Mouse (Mus musculus): ENCODE measurements at regions not wholly inside any gene's neighbourhood (a gene's known extent, or its start where the extent isn't known, plus 50 kb on each side); places are given as distances from the start of the nearest gene placed in this dataset.

DNA sequence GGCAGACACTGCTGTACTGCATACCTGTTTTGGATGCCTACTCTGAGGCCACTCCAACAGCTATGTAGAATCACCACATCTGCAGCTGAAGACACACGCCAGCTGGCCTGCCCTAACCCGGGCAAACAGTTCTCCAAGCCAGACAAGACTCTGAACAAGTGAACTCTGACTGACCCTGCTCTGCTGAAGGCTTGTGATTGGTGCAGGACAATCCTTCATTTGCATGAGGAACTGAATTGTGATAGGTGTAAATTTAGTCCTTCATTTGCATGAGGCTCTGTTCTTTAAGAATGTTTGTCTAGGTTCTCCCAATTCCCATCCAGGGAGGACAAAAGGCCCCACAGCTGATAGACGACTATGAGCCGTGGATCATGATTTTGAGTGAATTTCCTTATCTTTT is 104.9 kb upstream of the Slc22a12 start:
- no peak for TF ChIP-seq CTCF (IDR thresholded peaks at IDR 0.05; ENCODE audit: low read depth)
- no peak overlapping the region for H3K4me2 ChIP-seq (ENCODE audit: low read length)
- no peak overlapping the region for H3K27ac ChIP-seq
- no peaks in the 10 kb centered on the region for H3K4me1 ChIP-seq (replicated peaks; ENCODE audit: insufficient read depth, low read length)
- H3K27me3 ChIP-seq (ENCODE audit: insufficient read depth, low read length), result no peaks in the 10 kb centered on the region
- 91% methylated on average over 4 of the region's 4 CpGs for WGBS
- no peak overlapping the region for H3K4me3 ChIP-seq (replicated peaks; ENCODE audit: low read depth, low read length)
- no peaks in the 10 kb centered on the region for H3K9me3 ChIP-seq (replicated peaks; ENCODE audit: low read length)
- no peaks in the 10 kb centered on the region for H3K36me3 ChIP-seq (ENCODE audit: insufficient read depth, low read length)
- DNase-seq (ENCODE audit: low spot score) (no peak), ATAC-seq (replicated peaks; ENCODE audit: low FRiP score, low read depth) (no peak)
- no peak overlapping the region for H3K9ac ChIP-seq (ENCODE audit: low read depth, low read length)

DNA sequence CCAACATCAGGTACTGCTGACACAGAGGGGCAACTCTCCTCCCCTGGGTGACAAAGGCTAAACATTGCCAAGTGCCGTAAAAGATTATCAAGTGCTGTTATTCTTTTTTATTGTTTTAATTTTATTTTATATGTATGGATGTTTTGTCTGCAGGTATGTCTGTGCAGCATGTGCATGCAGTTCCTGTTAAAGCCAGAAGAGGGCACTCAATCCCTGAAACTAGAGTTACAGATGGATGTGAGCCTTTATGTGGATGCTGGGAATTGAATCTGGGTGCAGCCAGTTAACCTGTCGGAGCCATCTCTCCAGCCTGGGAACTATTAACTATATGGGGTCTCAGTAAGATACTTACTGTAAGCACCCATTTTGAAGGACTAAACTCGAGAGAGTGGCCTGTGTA is 104.4 kb upstream of the Slc22a12 start:
- no peaks in the 10 kb centered on the region for H3K9me3 ChIP-seq (replicated peaks; ENCODE audit: low read length)
- H3K36me3 ChIP-seq (ENCODE audit: insufficient read depth, low read length), result no peaks in the 10 kb centered on the region
- H3K4me3 ChIP-seq (replicated peaks; ENCODE audit: low read depth, low read length), result no peak overlapping the region
- ATAC-seq (replicated peaks; ENCODE audit: low FRiP score, low read depth) (no peak), DNase-seq (ENCODE audit: low spot score) (no peak)
- no peak overlapping the region for H3K9ac ChIP-seq (ENCODE audit: low read depth, low read length)
- H3K4me1 ChIP-seq (replicated peaks; ENCODE audit: insufficient read depth, low read length), result no peaks in the 10 kb centered on the region
- TF ChIP-seq CTCF (IDR thresholded peaks at IDR 0.05; ENCODE audit: low read depth), result peak; percentile 36; the same call in 1 of the 2 replicates
- H3K27ac ChIP-seq, result no peak overlapping the region
- no peaks in the 10 kb centered on the region for H3K27me3 ChIP-seq (ENCODE audit: insufficient read depth, low read length)
- H3K4me2 ChIP-seq (ENCODE audit: low read length), result no peak overlapping the region
- WGBS, result 93% methylated on average over 3 of the region's 3 CpGs

DNA sequence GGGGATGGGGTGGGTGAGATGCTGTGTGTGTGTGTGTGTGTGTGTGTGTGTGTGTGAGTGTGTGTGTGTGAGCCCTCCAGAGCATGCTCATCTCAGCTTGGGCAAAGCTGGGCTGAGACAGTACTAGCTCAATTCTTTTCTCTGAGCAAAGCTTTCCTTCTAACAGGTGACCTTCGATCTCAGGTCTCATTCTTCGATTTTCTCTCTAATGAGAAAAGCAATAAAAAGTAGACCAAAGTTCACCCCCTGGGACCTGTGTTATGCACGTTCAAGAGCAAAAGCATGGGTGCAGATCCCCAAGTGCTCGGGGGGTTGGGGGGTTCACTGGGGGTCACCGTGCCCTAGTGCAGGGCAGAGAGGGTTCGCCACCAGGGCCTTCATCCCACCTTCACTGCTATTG is 103.1 kb upstream of the Slc22a12 start:
- H3K36me3 ChIP-seq (ENCODE audit: insufficient read depth, low read length), result no peaks in the 10 kb centered on the region
- H3K4me3 ChIP-seq (replicated peaks; ENCODE audit: low read depth, low read length), result no peak overlapping the region
- no peak overlapping the region for H3K27ac ChIP-seq
- no peaks in the 10 kb centered on the region for H3K4me1 ChIP-seq (replicated peaks; ENCODE audit: insufficient read depth, low read length)
- H3K4me2 ChIP-seq (ENCODE audit: low read length), result no peak overlapping the region
- no peak overlapping the region for H3K9ac ChIP-seq (ENCODE audit: low read depth, low read length)
- H3K27me3 ChIP-seq (ENCODE audit: insufficient read depth, low read length), result no peaks in the 10 kb centered on the region
- H3K9me3 ChIP-seq (replicated peaks; ENCODE audit: low read length), result no peaks in the 10 kb centered on the region
- WGBS, result 74% methylated on average over 6 of the region's 6 CpGs
- ATAC-seq (replicated peaks; ENCODE audit: low FRiP score, low read depth) (no peak), DNase-seq (ENCODE audit: low spot score) (no peak)
- TF ChIP-seq CTCF (IDR thresholded peaks at IDR 0.05; ENCODE audit: low read depth), result no peak

DNA sequence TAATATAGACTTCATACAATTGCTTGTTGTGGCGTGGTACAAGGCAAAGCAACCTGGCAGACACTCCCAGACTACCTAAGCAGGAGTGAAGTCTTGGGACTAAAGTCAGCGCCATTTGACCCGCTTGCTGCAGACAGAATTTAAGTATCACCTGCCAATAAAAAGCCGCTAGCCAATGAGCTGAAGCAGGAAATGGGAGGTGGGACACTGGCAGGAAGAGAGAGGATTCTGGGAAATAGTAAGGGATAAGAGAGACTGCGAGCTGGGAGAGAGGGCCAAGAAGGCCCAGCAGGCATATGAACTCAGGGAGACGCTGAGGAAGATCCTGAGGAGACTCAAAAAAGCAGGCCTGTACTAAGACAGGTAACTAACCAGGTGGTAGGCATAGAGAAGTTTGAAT is 102.0 kb upstream of the Slc22a12 start:
- Histone ChIP-seq H3K9me3 (replicated peaks; ENCODE audit: low read length) (no peaks in the 10 kb centered on the region), H3K4me1 (replicated peaks; ENCODE audit: insufficient read depth, low read length) (no peaks in the 10 kb centered on the region), H3K9ac (ENCODE audit: low read depth, low read length) (no peak overlapping the region), H3K27me3 (ENCODE audit: insufficient read depth, low read length) (no peaks in the 10 kb centered on the region), H3K4me2 (ENCODE audit: low read length) (no peak overlapping the region), H3K4me3 (replicated peaks; ENCODE audit: low read depth, low read length) (no peak overlapping the region), H3K36me3 (ENCODE audit: insufficient read depth, low read length) (no peaks in the 10 kb centered on the region), H3K27ac (no peak overlapping the region)
- TF ChIP-seq CTCF (IDR thresholded peaks at IDR 0.05; ENCODE audit: low read depth), result no peak
- ATAC-seq (replicated peaks; ENCODE audit: low FRiP score, low read depth), result no peak
- no peak for DNase-seq (ENCODE audit: low spot score)
- 84% methylated on average over 6 of the region's 6 CpGs for WGBS

DNA sequence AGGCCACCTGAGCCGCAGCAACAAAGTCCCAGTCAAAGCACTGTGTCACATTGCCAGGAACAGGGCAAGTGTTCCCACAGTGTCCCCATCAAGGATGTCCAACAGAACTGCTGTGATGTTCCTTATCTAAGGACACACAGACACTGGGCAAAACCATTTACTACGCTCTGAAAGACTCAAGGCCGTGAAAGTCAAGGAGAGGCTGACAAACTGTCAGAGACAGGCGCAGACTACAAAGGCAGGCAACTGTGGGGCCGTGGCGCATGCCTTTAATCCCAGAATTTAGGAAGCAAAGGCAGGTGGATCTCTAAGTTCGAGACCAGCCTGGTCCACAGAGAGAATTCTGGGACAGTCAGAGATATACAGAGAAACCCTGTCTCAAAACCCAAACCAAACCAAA is 96.8 kb upstream of the Slc22a12 start:
- H3K4me1 ChIP-seq (replicated peaks; ENCODE audit: insufficient read depth, low read length), result no peaks in the 10 kb centered on the region
- no peak overlapping the region for H3K4me2 ChIP-seq (ENCODE audit: low read length)
- no peak overlapping the region for H3K27ac ChIP-seq
- TF ChIP-seq CTCF (IDR thresholded peaks at IDR 0.05; ENCODE audit: low read depth), result no peak
- H3K27me3 ChIP-seq (ENCODE audit: insufficient read depth, low read length), result no peaks in the 10 kb centered on the region
- 74% methylated on average over 7 of the region's 7 CpGs for WGBS
- ATAC-seq (replicated peaks; ENCODE audit: low FRiP score, low read depth) (no peak), DNase-seq (ENCODE audit: low spot score) (no peak)
- H3K36me3 ChIP-seq (ENCODE audit: insufficient read depth, low read length), result no peaks in the 10 kb centered on the region
- H3K4me3 ChIP-seq (replicated peaks; ENCODE audit: low read depth, low read length), result no peak overlapping the region
- no peak overlapping the region for H3K9ac ChIP-seq (ENCODE audit: low read depth, low read length)
- no peaks in the 10 kb centered on the region for H3K9me3 ChIP-seq (replicated peaks; ENCODE audit: low read length)

DNA sequence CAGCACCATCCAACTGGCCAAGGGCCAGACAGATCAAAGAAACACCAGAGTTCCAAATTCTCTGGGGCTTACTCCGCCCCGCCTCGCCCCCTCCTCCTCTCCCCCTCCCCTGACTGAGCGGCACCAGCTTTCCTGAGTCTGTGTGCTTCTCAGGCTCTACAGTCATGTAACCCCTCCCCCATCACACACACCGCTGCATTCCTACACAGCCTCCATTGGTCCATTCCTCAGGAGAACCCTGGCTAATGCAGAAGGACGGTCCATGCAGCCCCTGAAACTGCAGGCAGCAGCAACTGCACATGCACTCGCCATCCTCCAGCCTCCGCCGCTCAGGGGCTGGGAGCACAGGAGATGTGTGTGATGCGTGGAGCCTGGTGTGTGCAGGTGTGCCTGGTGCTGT is 90.6 kb upstream of the Slc22a12 start:
- H3K4me1 ChIP-seq (replicated peaks; ENCODE audit: insufficient read depth, low read length), result no peaks in the 10 kb centered on the region
- DNase-seq (ENCODE audit: low spot score), result no peak
- TF ChIP-seq CTCF (IDR thresholded peaks at IDR 0.05; ENCODE audit: low read depth), result no peak
- H3K27me3 ChIP-seq (ENCODE audit: insufficient read depth, low read length), result no peaks in the 10 kb centered on the region
- H3K9ac ChIP-seq (ENCODE audit: low read depth, low read length), result no peak overlapping the region
- H3K36me3 ChIP-seq (ENCODE audit: insufficient read depth, low read length), result no peaks in the 10 kb centered on the region
- H3K27ac ChIP-seq, result no peak overlapping the region
- no peak overlapping the region for H3K4me3 ChIP-seq (replicated peaks; ENCODE audit: low read depth, low read length)
- H3K9me3 ChIP-seq (replicated peaks; ENCODE audit: low read length), result no peaks in the 10 kb centered on the region
- no peak for ATAC-seq (replicated peaks; ENCODE audit: low FRiP score, low read depth)
- WGBS, result 27% methylated on average over 10 of the region's 10 CpGs
- no peak overlapping the region for H3K4me2 ChIP-seq (ENCODE audit: low read length)

DNA sequence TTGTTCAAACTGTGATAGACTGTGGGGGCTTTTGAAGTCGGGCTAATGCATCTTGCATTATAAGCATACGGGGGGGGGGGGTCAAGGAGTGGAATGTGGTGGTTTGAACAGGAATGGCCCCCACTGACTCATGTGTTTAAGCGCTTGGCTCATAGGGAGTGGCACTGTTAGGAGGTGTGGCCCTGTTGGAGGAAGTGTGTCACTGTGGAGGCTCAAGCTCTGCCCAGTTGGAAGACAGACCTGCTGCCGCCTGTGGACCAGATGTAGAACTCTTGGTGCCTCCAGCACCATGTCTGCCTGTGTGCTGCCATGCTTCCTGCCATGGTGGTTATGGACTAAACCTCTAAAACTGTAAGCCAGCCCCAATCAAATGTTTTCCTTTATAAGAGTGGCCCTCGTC is 89.0 kb upstream of the Slc22a12 start:
- Histone ChIP-seq H3K36me3 (ENCODE audit: insufficient read depth, low read length) (no peaks in the 10 kb centered on the region), H3K27me3 (ENCODE audit: insufficient read depth, low read length) (no peaks in the 10 kb centered on the region), H3K27ac (no peak overlapping the region), H3K4me2 (ENCODE audit: low read length) (no peak overlapping the region), H3K4me1 (replicated peaks; ENCODE audit: insufficient read depth, low read length) (no peaks in the 10 kb centered on the region), H3K4me3 (replicated peaks; ENCODE audit: low read depth, low read length) (no peak overlapping the region), H3K9ac (ENCODE audit: low read depth, low read length) (no peak overlapping the region), H3K9me3 (replicated peaks; ENCODE audit: low read length) (no peaks in the 10 kb centered on the region)
- ATAC-seq (replicated peaks; ENCODE audit: low FRiP score, low read depth) (no peak), DNase-seq (ENCODE audit: low spot score) (no peak)
- TF ChIP-seq CTCF (IDR thresholded peaks at IDR 0.05; ENCODE audit: low read depth), result no peak
- 91% methylated on average over 5 of the region's 5 CpGs for WGBS
